Mouse (Mus musculus): ENCODE measurements around the gene Npy5r.

Gene Npy5r

GRCm38 (mm10) chr8:66687511-66688329 lies at the start of gene Npy5r:
Npy5r (minus strand) TSS chr8:66688128.
- no peak for DNase-seq

GRCm38 (mm10) chr8:66731957-66732356 lies 44.0 kb upstream of the Npy5r start:
- no peak for DNase-seq

GRCm38 (mm10) chr8:66729446-66729845 lies 41.5 kb upstream of the Npy5r start:
- no peak for DNase-seq

- DNase-seq = no peak
Measured at GRCm38 (mm10) chr8:66722835-66723234, 34.9 kb upstream of the Npy5r start.

GRCm38 (mm10) chr8:66714324-66714975 lies 26.5 kb upstream of the Npy5r start:
- no peak for DNase-seq

- DNase-seq = no peak
Measured at GRCm38 (mm10) chr8:66698782-66699181, 10.9 kb upstream of the Npy5r start.

- DNase-seq = no peak
Measured at GRCm38 (mm10) chr8:66698011-66698410, 10.1 kb upstream of the Npy5r start.

- no peak for DNase-seq
Measured at GRCm38 (mm10) chr8:66696970-66697843, 9.3 kb upstream of the Npy5r start, which contains the start of gene Npy1r. Npy1r (plus strand) TSS chr8:66697192.

- DNase-seq = no peak
Measured at GRCm38 (mm10) chr8:66690402-66690801, 2.5 kb upstream of the Npy5r start.

- DNase-seq = no peak
Measured at GRCm38 (mm10) chr8:66688799-66689198, 871 bp upstream of the Npy5r start.

- no peak for DNase-seq
Measured at GRCm38 (mm10) chr8:66688395-66688794, 467 bp upstream of the Npy5r start.

- DNase-seq = no peak
Measured at GRCm38 (mm10) chr8:66681261-66681660, 6.7 kb downstream of the Npy5r start.

GRCm38 (mm10) chr8:66630721-66631120 lies 57.2 kb downstream of the Npy5r start:
- no peak for DNase-seq
